Mouse (Mus musculus) forebrain, embryonic 14.5 days (tissue): ENCODE results near the gene Galnt2. TPM values are rescaled to one million over a fixed set of nuclear protein-coding genes. Genes with fewer than 3 reads are reported as not detected.

Experiments
- ATAC-seq: fragments of 200-750 bp; cut with Nextera tagmentation; 2 replicates; pipeline ENCODE4 v1.8.0; 2017; ENCODE audit warnings: mild to moderate bottlenecking, moderate library complexity
- DNase-seq: peaks from one replicate; pipeline ENCODE4 v3.0.0-alpha.2; 2015; ENCODE audit warnings: low spot score
- H3K27ac ChIP-seq: fragments of 300-500 bp; sonication (generic); 2 replicates; pipeline ENCODE4 v1.5.1; 2014; ENCODE audit warnings: low read depth, mild to moderate bottlenecking, control low read depth, low read length, moderate library complexity
- H3K27me3 ChIP-seq: fragments of 300-500 bp; sonication (generic); replicated peaks from 2 replicates; pipeline ENCODE4 v1.6.1; 2014; ENCODE audit warnings: low read length, control low read depth, mixed read lengths; ENCODE audit not compliant: control insufficient read depth, insufficient read depth
- H3K36me3 ChIP-seq: fragments of 300-500 bp; sonication (generic); 2 replicates; pipeline ENCODE4 v1.6.1; 2014; ENCODE audit warnings: low read length, control low read depth; ENCODE audit not compliant: control insufficient read depth, insufficient read depth
- H3K4me1 ChIP-seq: fragments of 300-500 bp; sonication (generic); 2 replicates; pipeline ENCODE4 v1.6.1; 2014; ENCODE audit warnings: antibody characterized with exemption, low read length, control low read depth; ENCODE audit not compliant: control insufficient read depth, insufficient read depth
- H3K4me2 ChIP-seq: fragments of 300-500 bp; sonication (generic); 2 replicates; pipeline ENCODE4 v1.6.1; 2014; ENCODE audit warnings: mild to moderate bottlenecking, control low read depth, low read length
- H3K4me3 ChIP-seq: fragments of 300-500 bp; sonication (generic); 2 replicates; pipeline ENCODE4 v1.5.1; 2014; ENCODE audit warnings: low read depth, low read length, control low read depth
- H3K9ac ChIP-seq: fragments of 300-500 bp; sonication (generic); 2 replicates; pipeline ENCODE4 v1.6.1; 2014; ENCODE audit warnings: mild to moderate bottlenecking, low read length, control low read depth, moderate library complexity
- H3K9me3 ChIP-seq: fragments of 300-500 bp; sonication (generic); replicated peaks from 2 replicates; pipeline ENCODE4 v1.6.1; 2016; ENCODE audit warnings: low read length, control low read depth, mixed read lengths; ENCODE audit not compliant: control insufficient read depth
- WGBS: fragments of 180-500 bp; shearing (Covaris S2); extraction: QIAGEN DNeasy Blood & Tissue Kit; methylation state at CpG from one replicate; pipeline ENCODE4 v1.1.7; 2014; 5-methylcytosine and 5-hydroxymethylcytosine counted together
- polyA plus RNA-seq: library from polyadenylated mRNA; unstranded; fragments of >200 nt; fragmentation: Nextera tagmentation; extraction: Ambion mirVana; gene quantifications from 2 replicates; pipeline ENCODE4 v1.2.1, GENCODE M21; 2014

The Galnt2 gene
- polyA plus RNA-seq, 1 experiment from 2014 or later, result 44.3 TPM

GRCm38 (mm10) chr8:124216951-124217350 lies 14.2 kb upstream of the Galnt2 start:
- no peak overlapping the region for H3K4me2 ChIP-seq

GRCm38 (mm10) chr8:124229883-124230282 lies 1.3 kb upstream of the Galnt2 start:
- H3K4me3 ChIP-seq, result no peak overlapping the region
- 68% methylated on average over 2 of the region's 2 CpGs for WGBS
- H3K4me1 ChIP-seq, result peaks cover 14% of the 10 kb centered on the region
- no peaks in the 10 kb centered on the region for H3K36me3 ChIP-seq
- ATAC-seq (no peak), DNase-seq (no peak)
- H3K9ac ChIP-seq, result no peak overlapping the region
- H3K4me2 ChIP-seq, result no peak overlapping the region
- no peak overlapping the region for H3K27ac ChIP-seq
- no peaks in the 10 kb centered on the region for H3K27me3 ChIP-seq
- H3K9me3 ChIP-seq, result no peaks in the 10 kb centered on the region

More at GRCm38 (mm10) chr8:124216951-124217350, 14.2 kb upstream of the Galnt2 start:
- Histone ChIP-seq H3K27me3 (no peaks in the 10 kb centered on the region), H3K9me3 (no peaks in the 10 kb centered on the region), H3K27ac (no peak overlapping the region), H3K9ac (no peak overlapping the region), H3K4me3 (no peak overlapping the region), H3K4me1 (no peaks in the 10 kb centered on the region), H3K36me3 (no peaks in the 10 kb centered on the region)
- DNase-seq (no peak), ATAC-seq (no peak)

- Histone ChIP-seq H3K36me3 (no peaks in the 10 kb centered on the region), H3K4me1 (peaks cover 14% of the 10 kb centered on the region), H3K4me2 (peak overlapping the region; percentile 97), H3K27me3 (no peaks in the 10 kb centered on the region), H3K27ac (no peak overlapping the region), H3K4me3 (peak overlapping the region; percentile 96), H3K9me3 (no peaks in the 10 kb centered on the region), H3K9ac (peak overlapping the region; percentile 90; the same call in 1 of the 2 replicates)
- ATAC-seq, result peak; percentile 60
- 50% methylated on average over 8 of the region's 8 CpGs for WGBS
- DNase-seq, result no peak
Measured at GRCm38 (mm10) chr8:124230496-124231175, 555 bp upstream of the Galnt2 start.

GRCm38 (mm10) chr8:124231485-124232279 lies 491 bp downstream of the Galnt2 start:
- DNase-seq (peak; percentile 10), ATAC-seq (peak; percentile 55)
- Histone ChIP-seq H3K4me1 (peaks cover 14% of the 10 kb centered on the region), H3K36me3 (no peaks in the 10 kb centered on the region), H3K4me3 (peak overlapping the region; percentile 96), H3K9ac (peak overlapping the region; percentile 90), H3K27me3 (no peaks in the 10 kb centered on the region), H3K4me2 (peak overlapping the region; percentile 97), H3K9me3 (no peaks in the 10 kb centered on the region), H3K27ac (peak overlapping the region; percentile 63; the same call in 1 of the 2 replicates)
- under 1% methylated on average over 70 of the region's 83 CpGs for WGBS

GRCm38 (mm10) chr8:124232280-124232600 lies 1.0 kb downstream of the Galnt2 start:
- WGBS, result 4% methylated on average over 18 of the region's 18 CpGs
- DNase-seq (no peak), ATAC-seq (no peak)
- peak overlapping the region; percentile 96 for H3K4me3 ChIP-seq
- peak overlapping the region; percentile 97 for H3K4me2 ChIP-seq
- H3K9ac ChIP-seq, result peak overlapping the region; percentile 90
- H3K4me1 ChIP-seq, result peaks cover 14% of the 10 kb centered on the region
- H3K27me3 ChIP-seq, result no peaks in the 10 kb centered on the region
- no peaks in the 10 kb centered on the region for H3K9me3 ChIP-seq
- no peaks in the 10 kb centered on the region for H3K36me3 ChIP-seq
- H3K27ac ChIP-seq, result no peak overlapping the region

GRCm38 (mm10) chr8:124234496-124234895 lies 3.3 kb downstream of the Galnt2 start:
- WGBS, result 49% methylated on average over 2 of the region's 2 CpGs
- Histone ChIP-seq H3K4me3 (no peak overlapping the region), H3K9ac (no peak overlapping the region), H3K4me1 (peaks cover 16% of the 10 kb centered on the region), H3K36me3 (no peaks in the 10 kb centered on the region), H3K27me3 (no peaks in the 10 kb centered on the region), H3K9me3 (no peaks in the 10 kb centered on the region), H3K4me2 (peak overlapping the region; percentile 3; the same call in 1 of the 2 replicates), H3K27ac (no peak overlapping the region)
- ATAC-seq (no peak), DNase-seq (no peak)

- Histone ChIP-seq H3K9me3 (no peaks in the 10 kb centered on the region), H3K4me1 (peaks cover 23% of the 10 kb centered on the region), H3K36me3 (no peaks in the 10 kb centered on the region), H3K27ac (no peak overlapping the region), H3K4me2 (no peak overlapping the region), H3K4me3 (no peak overlapping the region), H3K9ac (no peak overlapping the region), H3K27me3 (no peaks in the 10 kb centered on the region)
- DNase-seq (no peak), ATAC-seq (no peak)
- 90% methylated on average over 4 of the region's 4 CpGs for WGBS
Measured at GRCm38 (mm10) chr8:124235536-124235935, 4.3 kb downstream of the Galnt2 start.

GRCm38 (mm10) chr8:124239350-124239749 lies 8.2 kb downstream of the Galnt2 start:
- Histone ChIP-seq H3K27ac (no peak overlapping the region), H3K9me3 (no peaks in the 10 kb centered on the region), H3K4me3 (no peak overlapping the region), H3K27me3 (no peaks in the 10 kb centered on the region), H3K36me3 (0 out of 2 replicates have a peak, but pooled peaks cover 3% of the 10 kb centered on the region), H3K4me2 (no peak overlapping the region), H3K9ac (no peak overlapping the region), H3K4me1 (peaks cover 20% of the 10 kb centered on the region; the same call in 1 of the 2 replicates)
- 81% methylated on average over 6 of the region's 6 CpGs for WGBS
- DNase-seq (no peak), ATAC-seq (no peak)

GRCm38 (mm10) chr8:124240932-124241331 lies 9.7 kb downstream of the Galnt2 start:
- Histone ChIP-seq H3K9me3 (no peaks in the 10 kb centered on the region), H3K27me3 (no peaks in the 10 kb centered on the region), H3K9ac (no peak overlapping the region), H3K4me1 (peaks cover 15% of the 10 kb centered on the region; the same call in 1 of the 2 replicates), H3K36me3 (0 out of 2 replicates have a peak, but pooled peaks cover 3% of the 10 kb centered on the region), H3K4me2 (no peak overlapping the region), H3K4me3 (no peak overlapping the region), H3K27ac (no peak overlapping the region)
- ATAC-seq (no peak), DNase-seq (no peak)
- WGBS, result 82% methylated on average over 8 of the region's 8 CpGs
